Mouse (Mus musculus): ENCODE data around the gene Gmps. TPM values are rescaled to one million over a fixed set of nuclear protein-coding genes. Genes with fewer than 3 reads are reported as not detected.
A peak's percentile ranks its signal among the peaks of the same experiment; 100 is the strongest.

Gene Gmps
- polyA plus RNA-seq (2015; fragmentation: Nextera tagmentation; extraction: Ambion mirVana) = 38.2 and 38.8 TPM in 2 replicates

- peak within 1 kb of the TSS; percentile 77 for H3K4me2 ChIP-seq
- peak within 1 kb of the TSS; percentile 89 for H3K27ac ChIP-seq (replicated peaks)
- peaks cover 23% of the 10 kb centered on the region for H3K4me1 ChIP-seq
- H3K4me3 ChIP-seq (replicated peaks) = peak within 1 kb of the TSS; percentile 95
- H3K27me3 ChIP-seq (replicated peaks) = no peaks in the 10 kb centered on the region
- peaks cover 10% of the 10 kb centered on the region for H3K36me3 ChIP-seq
- H3K9me3 ChIP-seq (replicated peaks) = no peaks in the 10 kb centered on the region
- peak; percentile 99 for ATAC-seq (ENCODE audit: low FRiP score)
- H3K9ac ChIP-seq (replicated peaks) = peak within 1 kb of the TSS; percentile 93
- WGBS = under 1% methylated on average over 67 of the region's 67 CpGs
Measured at GRCm38 (mm10) chr3:63975955-63976908, at the start of gene Gmps. Gene Gmps (plus strand): TSS chr3:63976106.

- Histone ChIP-seq H3K4me1 (no peaks in the 10 kb centered on the region), H3K27ac (replicated peaks) (peak within 1 kb of the TSS; percentile 72), H3K9me3 (replicated peaks) (no peaks in the 10 kb centered on the region), H3K36me3 (no peaks in the 10 kb centered on the region), H3K4me3 (replicated peaks) (peak within 1 kb of the TSS; percentile 79), H3K4me2 (peak within 1 kb of the TSS; percentile 70), H3K9ac (replicated peaks) (peak within 1 kb of the TSS; percentile 87), H3K27me3 (replicated peaks) (no peaks in the 10 kb centered on the region)
- 6% methylated on average over 43 of the region's 48 CpGs for WGBS
- ATAC-seq (ENCODE audit: low FRiP score) = peak; percentile 98
Measured at GRCm38 (mm10) chr3:63928878-63929859, 46.7 kb upstream of the Gmps start, which contains the start of gene E130311K13Rik. Gene E130311K13Rik (minus strand): TSS chr3:63929472.

DNA sequence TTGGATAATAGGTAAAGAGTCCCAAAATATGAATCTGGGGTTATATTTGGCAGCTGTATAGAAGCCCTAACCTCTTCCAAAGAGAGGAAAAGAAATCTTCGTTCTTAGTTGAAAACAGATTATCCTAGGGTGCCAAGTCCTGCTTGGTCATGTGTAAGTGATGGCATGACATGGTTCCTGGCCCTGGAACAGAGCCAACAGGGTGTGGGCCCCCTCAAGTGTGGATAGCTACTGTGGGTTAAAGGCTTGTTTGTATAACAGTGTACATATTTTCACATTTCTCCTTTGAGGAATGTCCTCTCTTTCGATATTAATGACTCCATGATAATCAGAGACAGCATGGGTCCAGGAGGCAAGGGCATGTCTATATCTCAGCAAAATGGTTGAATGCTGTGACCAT, 37.0 kb upstream of the Gmps start:
- WGBS = 83% methylated on average over 2 of the region's 2 CpGs
- no peak for ATAC-seq (ENCODE audit: low FRiP score)
- peaks cover 6% of the 10 kb centered on the region for H3K36me3 ChIP-seq

DNA sequence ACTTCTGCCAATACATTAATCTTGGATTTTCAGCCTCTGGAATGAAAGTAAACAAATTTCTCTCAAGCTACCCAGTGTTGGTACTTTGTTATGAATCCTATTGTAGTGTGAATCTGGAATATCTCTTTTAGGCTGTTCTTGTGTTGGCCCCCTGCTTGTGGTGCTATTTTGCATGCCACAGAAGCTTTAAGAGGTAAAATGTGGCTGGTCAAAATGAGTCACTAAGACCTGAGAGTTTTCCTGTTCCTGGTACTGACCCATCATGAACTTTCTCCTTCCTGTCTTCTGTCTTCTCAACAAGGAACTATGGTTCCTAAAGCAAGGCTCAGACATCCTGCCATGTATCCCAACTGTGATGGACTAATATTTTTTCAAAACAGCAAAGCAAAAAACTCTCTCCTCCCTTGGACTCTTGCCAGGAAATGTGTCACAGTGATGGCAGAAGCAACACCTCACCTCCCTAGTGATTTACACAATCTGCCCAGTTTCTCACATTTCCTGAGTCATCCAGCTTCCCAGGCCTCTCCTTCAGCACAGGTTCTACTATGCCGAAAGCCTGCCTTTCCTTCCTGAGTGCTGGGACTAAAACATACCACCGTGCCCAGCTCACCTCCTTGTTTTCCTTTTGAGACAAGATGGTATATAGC, 34.6 kb upstream of the Gmps start:
- H3K27ac ChIP-seq (replicated peaks) = no peak overlapping the region
- H3K9me3 ChIP-seq (replicated peaks) = no peaks in the 10 kb centered on the region
- no peaks in the 10 kb centered on the region for H3K4me1 ChIP-seq
- WGBS = 94% methylated on average over 2 of the region's 2 CpGs
- H3K4me3 ChIP-seq (replicated peaks) = no peak overlapping the region
- no peak for ATAC-seq (ENCODE audit: low FRiP score)
- H3K36me3 ChIP-seq = peaks cover 11% of the 10 kb centered on the region
- no peaks in the 10 kb centered on the region for H3K27me3 ChIP-seq (replicated peaks)
- no peak overlapping the region for H3K9ac ChIP-seq (replicated peaks)
- no peak overlapping the region for H3K4me2 ChIP-seq

More for the DNA sequence above, 37.0 kb upstream of the Gmps start:
- Histone ChIP-seq H3K4me1 (no peaks in the 10 kb centered on the region), H3K27ac (replicated peaks) (no peak overlapping the region), H3K4me2 (no peak overlapping the region), H3K9ac (replicated peaks) (no peak overlapping the region), H3K27me3 (replicated peaks) (no peaks in the 10 kb centered on the region), H3K4me3 (replicated peaks) (no peak overlapping the region), H3K9me3 (replicated peaks) (no peaks in the 10 kb centered on the region)

DNA sequence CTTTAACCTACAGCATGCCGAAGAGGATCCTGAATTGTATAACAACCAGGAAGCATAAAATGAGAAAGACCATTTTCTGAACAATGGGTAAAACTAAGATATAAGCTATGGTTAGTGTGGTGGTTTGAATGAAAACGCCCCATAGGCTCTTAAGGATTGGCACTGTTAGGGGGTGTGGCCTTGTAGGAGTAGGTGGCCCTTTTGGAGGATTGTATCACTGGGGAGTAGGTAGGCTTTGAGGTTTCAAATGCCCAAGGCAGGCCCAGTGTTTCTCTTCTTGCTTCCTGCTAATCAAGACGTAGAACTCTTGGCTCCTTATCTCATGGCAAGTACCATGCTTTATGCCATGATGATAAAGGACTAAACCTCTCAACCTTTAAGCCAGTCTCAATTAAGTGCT, 26.1 kb upstream of the Gmps start:
- ATAC-seq (ENCODE audit: low FRiP score) = no peak
- Histone ChIP-seq H3K9me3 (replicated peaks) (no peaks in the 10 kb centered on the region), H3K36me3 (no peaks in the 10 kb centered on the region), H3K27ac (replicated peaks) (no peak overlapping the region), H3K4me2 (no peak overlapping the region), H3K4me3 (replicated peaks) (no peak overlapping the region), H3K27me3 (replicated peaks) (no peaks in the 10 kb centered on the region), H3K9ac (replicated peaks) (no peak overlapping the region), H3K4me1 (no peaks in the 10 kb centered on the region)
- 90% methylated on average over 3 of the region's 3 CpGs for WGBS

DNA sequence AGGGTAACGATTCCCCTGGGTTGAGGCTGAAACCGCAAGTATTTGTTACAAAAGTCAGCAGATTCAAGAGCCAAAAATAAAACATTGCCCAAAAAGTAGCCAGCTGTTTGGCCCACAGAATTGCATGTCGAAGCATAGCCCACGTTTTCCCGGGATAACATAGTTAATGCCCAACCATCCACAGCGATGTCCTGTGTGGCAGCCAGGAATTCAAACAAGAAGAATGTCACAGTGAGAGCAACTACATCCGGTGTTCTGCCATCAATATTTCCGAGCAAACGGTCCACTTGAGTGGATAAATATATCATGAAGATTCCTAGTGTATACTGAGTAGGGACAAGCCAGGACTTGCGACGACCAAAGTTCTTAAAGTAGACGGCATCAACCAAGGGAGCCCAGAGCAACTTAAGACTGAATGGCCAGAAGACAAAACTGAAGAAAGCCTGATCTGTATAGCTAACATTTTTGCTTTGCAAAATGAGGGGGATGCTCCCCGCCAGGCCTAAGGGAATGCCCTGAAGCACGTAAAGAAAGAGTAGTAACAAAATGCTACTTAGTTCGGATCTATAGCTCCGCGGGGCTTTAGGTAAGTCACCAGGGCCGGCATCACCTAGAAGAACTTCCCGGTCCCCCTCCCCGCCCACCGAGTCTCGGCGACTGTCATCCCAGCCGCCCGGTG, 12.3 kb upstream of the Gmps start:
- no peaks in the 10 kb centered on the region for H3K36me3 ChIP-seq
- 6% methylated on average over 25 of the region's 25 CpGs for WGBS
- H3K4me1 ChIP-seq = peaks cover 28% of the 10 kb centered on the region
- peak overlapping the region; percentile 83 for H3K4me3 ChIP-seq (replicated peaks)
- H3K27ac ChIP-seq (replicated peaks) = peak overlapping the region; percentile 95
- no peak for ATAC-seq (ENCODE audit: low FRiP score)
- H3K27me3 ChIP-seq (replicated peaks) = peaks cover 8% of the 10 kb centered on the region; the same call in 1 of the 2 replicates
- H3K9me3 ChIP-seq (replicated peaks) = no peaks in the 10 kb centered on the region
- peak overlapping the region; percentile 95 for H3K9ac ChIP-seq (replicated peaks)
- peak overlapping the region; percentile 70 for H3K4me2 ChIP-seq

DNA sequence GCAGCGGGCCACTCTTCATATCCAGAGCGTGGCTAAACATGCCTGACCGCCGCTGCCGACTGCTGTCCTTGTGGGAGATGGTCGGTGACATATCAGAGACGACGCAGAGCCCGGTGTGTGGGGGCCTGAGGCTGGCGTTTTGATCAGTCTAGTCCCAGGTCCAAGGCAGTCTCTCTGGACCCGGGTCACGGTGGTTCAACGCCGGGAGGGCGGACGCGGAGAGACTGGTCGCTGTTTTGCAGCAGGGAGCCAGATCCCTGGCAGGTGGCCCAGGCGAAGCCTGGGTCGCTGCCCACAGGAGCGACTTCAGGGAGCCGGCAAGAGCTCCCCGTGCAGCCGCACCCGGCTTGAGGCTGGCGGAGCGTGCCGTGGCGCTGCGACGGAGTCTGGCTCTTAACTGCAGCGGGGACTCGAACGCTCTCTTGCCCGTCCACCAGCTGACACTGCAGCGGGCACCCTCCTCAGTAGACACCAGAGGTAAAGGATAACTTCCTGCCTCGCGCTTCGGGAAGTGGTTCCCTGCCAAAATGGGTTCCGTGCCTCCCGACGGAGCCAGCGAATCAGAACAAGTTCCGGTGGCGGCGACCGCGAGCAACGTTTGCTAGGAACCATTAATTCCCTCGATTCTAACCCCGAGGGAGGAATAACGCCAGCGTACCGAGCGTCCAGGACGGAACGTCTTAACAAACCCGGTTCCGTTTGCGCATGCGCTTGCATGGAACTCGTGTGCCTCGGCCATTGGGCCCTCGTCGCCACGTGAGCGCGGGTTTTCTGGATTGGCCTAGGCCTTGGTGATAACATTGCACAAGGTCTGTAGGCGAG, 11.6 kb upstream of the Gmps start, which contains the start of gene Slc33a1:
Slc33a1 (minus strand) TSS at position 669 of the 822 bp plus-strand sequence.
- peak within 1 kb of the TSS; percentile 95 for H3K27ac ChIP-seq (replicated peaks)
- peaks cover 10% of the 10 kb centered on the region; the same call in 1 of the 2 replicates for H3K27me3 ChIP-seq (replicated peaks)
- H3K4me3 ChIP-seq (replicated peaks) = peak within 1 kb of the TSS; percentile 83
- H3K36me3 ChIP-seq = no peaks in the 10 kb centered on the region
- WGBS = under 1% methylated on average over 69 of the region's 69 CpGs
- H3K4me1 ChIP-seq = peaks cover 27% of the 10 kb centered on the region
- no peaks in the 10 kb centered on the region for H3K9me3 ChIP-seq (replicated peaks)
- peak within 1 kb of the TSS; percentile 95 for H3K9ac ChIP-seq (replicated peaks)
- peak; percentile 99 for ATAC-seq (ENCODE audit: low FRiP score)
- H3K4me2 ChIP-seq = peak within 1 kb of the TSS; percentile 70

DNA sequence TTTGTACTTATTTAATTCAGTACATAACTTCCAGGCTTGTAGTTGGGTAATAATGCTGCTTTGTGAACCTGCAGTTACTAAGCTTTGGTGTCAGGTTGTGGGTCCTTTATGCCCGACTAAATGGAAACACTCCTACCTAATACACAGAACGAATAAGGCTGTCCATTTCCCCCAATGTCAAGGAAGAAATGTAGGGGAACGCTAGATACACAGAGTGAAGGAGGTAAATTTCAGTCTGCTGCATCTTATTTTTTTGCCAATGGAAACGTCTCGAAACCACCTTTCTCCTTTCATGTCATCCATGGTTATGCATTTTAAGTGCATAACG, 11.0 kb upstream of the Gmps start:
- Histone ChIP-seq H3K9ac (replicated peaks) (no peak overlapping the region), H3K4me2 (peak overlapping the region; percentile 70), H3K27ac (replicated peaks) (peak overlapping the region; percentile 95), H3K36me3 (no peaks in the 10 kb centered on the region), H3K4me1 (peaks cover 22% of the 10 kb centered on the region), H3K9me3 (replicated peaks) (no peaks in the 10 kb centered on the region), H3K27me3 (replicated peaks) (peaks cover 10% of the 10 kb centered on the region; the same call in 1 of the 2 replicates), H3K4me3 (replicated peaks) (peak overlapping the region; percentile 83)
- 79% methylated on average over 6 of the region's 6 CpGs for WGBS
- ATAC-seq (ENCODE audit: low FRiP score) = no peak; the same call in 1 of the 2 replicates

DNA sequence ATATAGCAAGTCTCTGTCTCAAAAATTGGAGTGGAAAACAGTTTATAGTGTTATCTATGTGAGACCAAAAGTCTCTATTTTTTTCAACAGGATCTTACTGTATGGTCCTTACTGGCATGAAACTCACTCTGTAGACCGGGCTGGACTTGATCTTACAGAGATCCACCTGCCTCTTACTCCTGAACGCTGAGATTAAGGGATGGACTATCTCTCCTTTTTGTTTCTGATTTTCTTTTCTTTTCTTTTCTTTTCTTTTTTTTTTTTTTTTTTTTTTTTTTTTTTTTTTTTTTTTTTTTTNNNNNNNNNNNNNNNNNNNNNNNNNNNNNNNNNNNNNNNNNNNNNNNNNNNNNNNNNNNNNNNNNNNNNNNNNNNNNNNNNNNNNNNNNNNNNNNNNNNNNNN, 10.0 kb upstream of the Gmps start:
- Histone ChIP-seq H3K9ac (replicated peaks) (no peak overlapping the region), H3K4me2 (no peak overlapping the region), H3K27me3 (replicated peaks) (peaks cover 10% of the 10 kb centered on the region; the same call in 1 of the 2 replicates), H3K36me3 (no peaks in the 10 kb centered on the region), H3K9me3 (replicated peaks) (no peaks in the 10 kb centered on the region), H3K27ac (replicated peaks) (no peak overlapping the region), H3K4me3 (replicated peaks) (no peak overlapping the region), H3K4me1 (peaks cover 22% of the 10 kb centered on the region)
- WGBS = 78% methylated on average over 2 of the region's 2 CpGs
- no peak for ATAC-seq (ENCODE audit: low FRiP score)

DNA sequence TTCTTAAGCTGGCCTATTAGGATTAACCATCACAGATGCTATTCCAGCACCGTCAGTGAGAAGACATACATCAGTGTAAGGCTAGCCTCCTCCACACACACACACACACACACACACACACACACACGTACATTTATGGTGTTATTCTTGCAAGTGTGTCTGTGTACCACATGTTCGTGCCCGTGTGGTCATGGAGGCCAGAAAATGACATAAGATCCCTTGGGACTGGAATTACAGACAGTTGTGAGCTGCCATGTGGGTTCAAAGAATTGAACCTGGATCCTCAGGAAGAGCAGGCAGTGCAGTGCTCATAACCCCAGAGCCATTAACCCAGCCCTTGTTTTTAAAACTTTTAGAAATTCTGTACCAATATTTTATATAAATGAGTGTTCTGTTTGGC, 2.0 kb downstream of the Gmps start:
- no peak for ATAC-seq (ENCODE audit: low FRiP score)

More for the DNA sequence above, 2.0 kb downstream of the Gmps start:
- WGBS = 45% methylated on average over 4 of the region's 4 CpGs
- Histone ChIP-seq H3K4me3 (replicated peaks) (no peak overlapping the region), H3K36me3 (peaks cover 15% of the 10 kb centered on the region), H3K4me1 (peaks cover 23% of the 10 kb centered on the region), H3K9ac (replicated peaks) (no peak overlapping the region), H3K4me2 (peak overlapping the region; percentile 77), H3K9me3 (replicated peaks) (no peaks in the 10 kb centered on the region), H3K27me3 (replicated peaks) (no peaks in the 10 kb centered on the region), H3K27ac (replicated peaks) (no peak overlapping the region)
